Mouse (Mus musculus) T-helper 17 cell (primary cell): ENCODE results near the gene Yipf6.

ENCODE experiments used
- in situ Hi-C, 2 experiments: fragments of 300-600 bp; cut with MboI, MseI; formaldehyde crosslinking; loops; 1 replicate in 1 of 2; 2 replicates in 1 of 2; pipeline ENCODE4 v1.15.1; 2025; ENCODE audit warnings: high pct_unique_total_duplicates in 2 of 2

The Yipf6 gene

DNA sequence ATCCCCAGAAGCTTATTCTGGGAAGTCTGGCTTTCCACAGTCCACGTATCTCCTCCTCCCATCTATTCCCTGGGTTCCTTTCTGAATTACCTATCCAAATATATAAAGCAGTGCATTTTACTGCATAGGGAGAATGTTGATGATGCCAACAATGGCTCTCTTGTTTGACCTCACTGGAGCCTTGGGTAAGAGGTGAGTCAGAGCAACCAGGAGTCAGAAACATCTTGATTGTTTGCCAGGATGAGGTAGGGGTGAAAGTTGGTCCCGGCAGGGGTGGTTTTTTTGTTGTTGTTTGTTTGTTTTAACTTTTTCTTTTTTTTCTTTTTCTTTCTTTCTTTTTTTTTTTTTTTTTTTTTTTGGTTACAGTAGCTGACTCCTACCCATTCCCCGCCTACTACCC is at the start of gene Yipf6:
Gene Yipf6 (plus strand): TSS at position 216 of the 400 bp plus-strand sequence.
- in situ Hi-C loops: loop anchor here in 1 of 2 experiments (10.0 kb wide), 2 partner anchors 231 to 1839 kb away; no protein-coding TSS in a partner anchor

DNA sequence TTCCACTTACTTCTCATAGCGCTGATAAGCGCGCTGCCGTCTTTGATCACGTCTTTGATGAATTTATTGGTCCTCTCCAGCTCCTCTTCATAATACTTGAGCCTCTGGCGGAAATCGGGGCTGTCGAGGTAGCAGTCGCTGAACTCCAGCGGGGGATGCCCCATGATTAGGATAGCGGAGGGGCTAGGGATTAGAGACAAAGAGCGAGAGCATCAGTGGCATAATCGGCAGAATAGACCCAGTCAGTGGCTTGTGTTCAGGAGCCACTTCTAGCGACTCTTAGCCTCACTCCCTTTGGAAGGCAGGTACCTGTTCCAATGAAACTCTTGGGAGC is 46.1 kb upstream of the Yipf6 start:
- in situ Hi-C loops: no loop called here

DNA sequence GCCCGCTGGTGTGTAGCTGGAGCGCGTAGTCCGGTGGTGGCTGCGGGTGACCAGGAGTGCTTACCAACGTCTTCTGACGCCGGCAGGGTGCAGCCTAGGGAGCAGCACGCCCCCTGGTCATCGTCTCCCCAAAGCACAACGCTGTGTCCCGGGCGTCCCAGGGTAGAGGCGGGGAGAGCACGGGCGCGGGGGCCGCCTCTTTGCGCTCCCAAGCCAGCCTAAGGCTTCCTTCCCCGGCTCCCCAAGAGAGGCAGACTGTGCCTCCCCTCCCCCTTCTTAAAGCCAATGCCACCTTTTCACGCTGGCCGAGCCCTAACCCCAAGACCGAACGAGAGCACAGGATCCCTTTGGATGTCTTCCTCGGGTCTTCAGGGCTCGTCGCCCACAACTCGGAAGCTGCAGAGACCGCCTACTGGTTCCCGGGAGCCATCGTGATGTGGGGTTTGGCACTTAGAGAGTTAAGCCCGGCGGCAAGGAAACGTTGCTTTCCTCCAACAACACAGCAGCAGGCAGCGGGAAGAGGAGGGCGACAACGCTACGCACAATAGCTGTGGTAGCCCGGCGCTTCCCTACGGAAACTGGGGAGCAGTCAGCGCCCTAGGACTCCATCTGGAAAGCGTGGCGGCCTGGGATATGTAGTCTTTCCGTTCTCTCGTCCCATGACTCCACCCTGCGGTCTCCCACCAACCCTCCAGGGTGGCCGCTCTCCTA is 45.6 kb upstream of the Yipf6 start, which contains the start of gene Ophn1:
Gene Ophn1 (minus strand): TSS at position 620 of the 711 bp plus-strand sequence.
- in situ Hi-C loops: no loop called here

DNA sequence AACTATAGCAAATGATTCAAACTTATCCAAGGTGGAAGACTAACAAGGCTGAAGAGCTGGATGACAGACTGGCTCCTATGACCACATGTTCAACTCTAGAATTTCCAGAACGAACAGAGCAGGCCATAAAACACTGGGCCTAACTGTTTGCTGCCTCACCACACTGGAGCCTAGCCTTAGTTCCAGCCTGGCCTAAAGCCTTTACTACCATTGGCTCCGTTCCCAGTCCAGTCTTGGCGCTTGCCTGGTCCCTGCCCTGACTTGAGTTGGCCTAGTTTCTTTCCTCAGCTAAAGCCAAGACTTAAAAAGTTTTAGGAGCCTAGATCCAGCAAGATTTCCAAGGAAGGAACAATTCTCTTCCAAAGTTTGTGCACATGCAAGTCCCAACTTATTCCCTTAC is 37.8 kb upstream of the Yipf6 start:
- in situ Hi-C loops: no loop called here

DNA sequence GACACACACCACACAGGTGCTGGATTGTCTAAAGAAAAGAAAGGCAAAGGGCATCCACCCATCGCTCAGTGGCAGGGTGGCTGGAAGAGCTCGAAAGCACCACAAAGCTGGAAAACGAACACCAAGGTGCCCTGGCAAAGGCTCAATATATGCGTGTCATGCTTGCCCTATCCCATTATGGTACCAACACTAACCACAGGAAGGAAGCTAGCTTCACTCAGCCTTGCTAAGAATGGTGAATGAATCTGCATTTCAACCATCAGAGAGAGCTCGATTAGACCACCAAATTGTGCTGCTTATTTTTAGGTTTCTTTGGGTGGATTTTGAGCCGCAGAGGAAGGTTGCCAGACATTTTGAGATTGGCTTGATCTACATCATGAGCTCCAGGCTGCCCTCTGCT is 31.9 kb upstream of the Yipf6 start:
- in situ Hi-C loops: no loop called here

DNA sequence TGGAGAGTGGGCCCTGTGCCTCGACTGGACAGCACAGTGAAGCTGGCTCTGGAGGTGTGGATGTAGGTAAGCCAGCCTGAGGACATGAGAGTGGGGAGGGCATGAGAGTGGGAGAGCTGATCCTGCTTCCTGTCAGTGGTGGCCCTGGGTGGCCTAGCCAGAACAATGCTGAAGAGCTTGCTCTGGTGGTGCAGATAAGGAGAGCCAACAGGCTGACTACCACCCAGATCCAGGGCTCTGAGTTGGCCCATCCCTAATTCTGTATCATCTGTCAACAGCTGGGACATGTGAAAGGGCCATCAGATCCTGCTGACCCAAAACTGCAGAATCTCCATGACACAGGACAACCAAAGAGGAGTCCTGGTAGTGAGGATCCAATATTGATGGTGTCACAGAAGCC is 27.2 kb upstream of the Yipf6 start:
- in situ Hi-C loops: no loop called here

DNA sequence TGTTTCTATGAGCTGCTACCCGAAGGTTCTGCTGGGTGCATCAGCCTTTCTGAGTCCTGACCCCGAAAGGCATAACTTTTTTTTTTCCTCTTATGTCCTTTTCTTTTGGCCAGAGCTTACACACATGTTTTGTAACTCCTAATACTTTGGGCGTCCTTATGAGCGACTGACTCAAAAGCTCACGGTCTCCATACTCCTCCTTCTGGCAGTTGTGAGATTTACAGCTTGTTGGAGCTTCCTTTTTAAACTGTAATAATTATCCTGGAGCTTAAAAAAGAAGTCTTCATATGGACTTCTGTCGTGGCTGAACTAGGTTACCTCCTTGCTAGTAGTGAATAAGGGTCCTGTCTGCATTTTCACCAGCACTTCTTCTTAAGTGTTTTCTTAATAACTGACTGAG is 16.7 kb upstream of the Yipf6 start:
- in situ Hi-C loops: no loop called here

DNA sequence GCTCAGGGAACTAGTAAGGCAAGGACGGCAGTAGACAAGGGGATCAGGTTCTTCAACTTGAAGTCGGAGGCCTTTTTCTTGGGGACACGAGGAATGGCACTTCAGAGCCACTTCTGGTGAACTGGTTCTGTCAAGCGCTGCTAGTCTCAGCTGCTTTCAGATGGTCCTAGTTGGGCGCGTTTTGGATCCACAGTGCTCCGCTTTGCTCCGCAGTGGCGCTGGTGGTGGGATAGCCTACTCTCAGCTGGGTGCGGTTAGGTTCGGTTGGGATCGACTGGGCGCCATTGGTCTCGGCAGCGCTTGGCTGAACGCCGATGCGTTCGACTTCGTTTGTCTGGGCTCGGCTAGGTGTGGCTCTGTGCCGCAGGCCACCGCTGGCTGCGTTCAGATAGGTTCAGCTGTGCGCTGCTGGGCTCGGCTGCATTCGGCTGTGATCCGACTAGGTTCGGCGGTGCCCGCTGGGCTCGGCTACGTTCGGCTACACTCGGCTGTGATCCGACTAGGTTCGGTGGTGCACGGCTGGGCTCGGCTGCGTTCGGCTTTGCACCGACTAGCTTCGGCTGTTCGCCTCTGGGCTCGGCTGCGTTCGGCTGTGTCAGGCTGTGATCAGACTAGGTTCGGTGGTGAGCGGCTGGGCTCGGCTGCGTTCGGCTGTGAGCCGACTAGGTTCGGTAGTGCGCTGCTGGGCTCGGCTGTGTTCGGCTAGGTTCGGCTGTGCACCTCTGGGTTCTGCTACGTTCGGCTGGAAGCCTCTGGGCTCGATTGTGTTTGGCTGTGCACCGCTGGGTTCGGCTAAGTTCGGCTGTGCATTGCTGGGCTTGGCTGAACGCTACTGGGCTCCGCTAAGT is 815 bp downstream of the Yipf6 start:
- in situ Hi-C loops: loop anchor here in 1 of 2 experiments (10.0 kb wide), 2 partner anchors 232 to 1838 kb away; no protein-coding TSS in a partner anchor

DNA sequence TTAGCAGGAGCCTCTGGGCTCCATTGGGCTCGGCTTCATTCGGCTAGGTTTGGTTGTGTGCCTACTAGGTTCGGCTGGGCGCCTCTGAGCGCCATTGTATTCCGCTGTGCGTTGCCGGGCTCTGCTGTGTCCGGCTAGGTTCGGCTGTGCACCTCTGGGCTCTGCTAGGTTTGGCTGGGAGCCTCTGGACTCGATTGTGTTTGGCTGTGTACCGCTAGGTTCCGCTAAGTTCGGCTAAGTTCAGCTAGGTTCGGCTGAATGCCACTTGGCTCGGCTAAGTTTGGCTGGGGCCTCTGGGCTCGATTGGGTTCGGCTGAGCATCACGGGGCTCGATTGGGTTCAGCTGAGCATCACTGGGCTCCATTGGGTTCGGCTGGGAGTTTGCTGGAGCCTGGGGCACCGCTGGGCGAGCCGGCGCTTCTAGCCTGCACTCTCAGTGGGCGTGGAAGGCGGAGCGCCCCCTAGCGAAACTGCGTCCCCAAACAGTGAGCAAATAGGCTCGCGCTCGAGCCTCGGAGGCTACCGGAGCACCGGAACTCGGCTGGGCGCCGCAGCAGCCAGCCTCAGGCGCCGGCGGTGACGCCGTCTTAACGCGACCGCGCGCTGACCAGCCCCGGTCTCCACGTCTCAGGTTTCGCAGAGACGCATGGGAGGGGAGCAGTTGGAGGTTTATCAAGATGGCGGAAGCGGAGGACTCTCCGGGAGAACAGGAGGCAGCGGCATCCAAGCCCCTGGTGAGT is 1.6 kb downstream of the Yipf6 start:
- in situ Hi-C loops: loop anchor here in 1 of 2 experiments (10.0 kb wide), 2 partner anchors 233 to 1837 kb away; no protein-coding TSS in a partner anchor

DNA sequence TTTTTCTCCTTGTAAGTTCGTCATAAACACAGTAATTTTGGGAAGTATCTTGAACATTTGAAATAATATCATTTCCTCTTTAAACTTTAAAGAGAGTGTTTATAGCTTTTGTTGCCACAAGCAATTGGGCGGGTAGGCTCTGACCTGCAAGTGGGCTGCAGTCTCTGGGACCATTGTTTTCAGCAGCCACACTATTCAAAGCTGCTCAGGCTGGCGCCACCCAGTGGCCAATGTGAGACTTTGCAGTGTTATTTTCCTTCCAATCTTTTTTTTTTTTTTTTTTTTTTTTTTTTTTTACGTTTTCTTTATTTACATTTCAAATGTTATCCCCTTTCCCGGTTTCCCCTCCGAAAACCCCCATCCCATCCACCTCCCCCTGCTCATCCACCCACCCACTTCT is 17.8 kb downstream of the Yipf6 start:
- in situ Hi-C loops: no loop called here

DNA sequence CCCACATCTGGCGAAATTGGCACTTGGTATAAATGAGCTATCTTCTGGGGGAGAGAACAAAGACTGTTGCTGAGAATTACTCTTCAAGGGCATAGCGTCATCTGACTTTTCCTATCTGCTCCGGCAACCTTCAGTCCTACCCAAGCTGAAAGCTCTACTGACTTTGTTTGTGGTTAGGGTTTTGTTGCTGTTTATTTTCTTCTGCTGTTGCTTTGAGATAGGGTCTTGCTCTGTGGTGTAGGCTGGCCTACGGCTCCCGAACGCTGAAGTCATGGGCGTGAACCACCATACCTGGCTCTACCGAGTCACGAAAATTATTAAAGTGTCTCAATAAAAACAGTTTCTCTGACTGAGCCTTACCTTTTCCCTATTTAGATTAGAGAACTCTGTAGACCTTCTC is 22.2 kb downstream of the Yipf6 start:
- in situ Hi-C loops: no loop called here

DNA sequence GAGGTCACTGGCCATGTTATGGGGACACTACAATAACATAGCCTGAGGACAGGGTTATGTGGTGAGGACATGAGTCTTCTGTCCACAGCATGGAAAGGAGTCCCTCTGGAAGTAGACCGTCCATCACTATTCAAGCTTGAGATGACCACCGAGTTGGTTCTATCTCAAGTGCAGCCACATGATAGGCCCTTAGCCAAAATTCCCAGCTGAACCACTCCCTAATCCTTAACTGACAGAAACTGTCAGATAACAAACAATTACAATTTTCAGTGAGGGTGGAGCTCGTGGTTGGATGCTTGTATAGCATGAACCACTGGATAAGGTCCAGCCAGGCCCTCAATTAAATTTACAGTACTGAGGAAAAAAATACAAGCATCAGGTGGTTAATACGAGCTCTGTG is 22.9 kb downstream of the Yipf6 start:
- in situ Hi-C loops: no loop called here

DNA sequence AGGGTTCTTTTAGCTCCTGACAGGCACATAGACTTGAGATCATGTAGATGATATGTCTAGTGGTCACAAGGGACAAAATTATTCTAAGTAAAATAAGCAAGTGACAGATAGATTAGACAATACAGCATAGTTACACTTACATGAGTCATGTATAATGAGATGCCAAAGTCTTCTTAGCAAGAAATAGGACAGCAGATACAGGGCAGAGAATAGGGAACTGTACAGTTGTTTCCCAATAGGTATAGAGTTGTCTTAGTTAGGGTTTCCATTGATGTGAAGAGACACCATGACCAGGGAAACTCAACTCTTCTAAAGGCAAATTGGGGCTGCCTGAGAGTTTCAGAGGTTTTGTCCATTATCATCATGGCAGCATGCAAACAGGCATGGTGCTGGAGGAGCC is 27.6 kb downstream of the Yipf6 start:
- in situ Hi-C loops: no loop called here

DNA sequence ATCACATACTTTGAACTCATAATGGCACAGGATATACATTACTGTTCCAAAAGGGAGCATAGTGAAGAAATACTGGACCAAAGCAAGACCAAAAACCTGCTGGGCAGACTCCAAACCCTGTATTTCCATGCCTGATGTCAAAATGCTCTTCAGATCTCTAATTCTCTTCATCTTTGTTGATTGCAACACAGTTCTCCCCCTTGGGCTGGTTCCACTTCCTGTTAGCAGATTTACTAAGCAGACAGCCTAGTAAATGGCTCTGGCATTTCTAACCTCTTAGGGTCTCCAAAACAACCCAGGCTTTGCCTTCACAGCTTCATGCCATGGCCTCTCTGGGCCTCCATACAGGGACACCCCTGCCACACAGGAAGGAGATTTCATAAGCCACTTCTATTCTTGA is 28.4 kb downstream of the Yipf6 start:
- in situ Hi-C loops: no loop called here

DNA sequence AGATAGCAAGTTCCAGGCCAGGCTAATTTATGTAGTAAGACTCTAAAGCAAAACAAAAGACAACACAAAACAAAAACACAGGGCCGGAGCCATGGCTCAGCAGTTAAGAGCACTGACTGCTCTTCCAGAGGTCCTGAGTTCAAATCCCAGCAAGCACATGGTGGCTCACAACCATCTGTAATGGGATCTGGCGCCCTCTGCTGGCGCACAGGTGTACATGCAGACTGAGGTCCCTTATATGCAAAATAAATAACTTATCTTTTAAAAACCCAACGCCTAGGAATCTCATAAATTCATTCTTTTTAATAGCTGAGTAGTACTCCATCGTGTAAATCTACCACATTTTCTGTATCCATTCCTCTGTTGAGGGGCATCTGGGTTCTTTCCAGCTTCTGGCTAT is 50.5 kb downstream of the Yipf6 start:
- in situ Hi-C loops: loop anchor here in 1 of 2 experiments (5.0 kb wide), 1 partner anchor 126 kb away; no protein-coding TSS in a partner anchor

DNA sequence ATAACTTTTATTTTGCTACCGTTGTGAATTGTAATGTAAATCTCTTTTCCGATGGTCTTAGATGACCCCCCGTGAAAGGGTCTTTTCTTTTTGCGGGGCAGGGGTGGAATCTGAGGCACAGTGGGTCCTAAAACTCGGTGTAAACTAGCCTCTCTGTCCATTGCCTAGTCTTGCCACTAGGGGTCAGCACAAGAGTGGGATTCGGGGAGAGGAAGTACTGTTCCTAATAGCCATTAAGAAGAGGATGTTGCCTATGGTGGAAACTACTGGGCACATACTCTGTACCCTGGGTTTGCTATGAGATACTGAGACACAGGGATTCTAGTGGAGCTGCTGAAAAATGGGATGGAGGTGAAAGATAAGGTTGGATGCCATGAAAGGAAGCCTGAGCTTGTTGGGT is 53.5 kb downstream of the Yipf6 start:
- in situ Hi-C loops: loop anchor here in 1 of 2 experiments (5.0 kb wide), 1 partner anchor 123 kb away; no protein-coding TSS in a partner anchor
